Mouse (Mus musculus): ENCODE data around the gene Slk. TPM values are rescaled to one million over a fixed set of nuclear protein-coding genes. Genes with fewer than 3 reads are reported as not detected.

Slk gene
- 17.5 and 24.7 TPM in 2 replicates for polyA plus RNA-seq (2012)

- no peak for TF ChIP-seq GATA1 (IDR thresholded peaks at IDR 0.05; ENCODE audit: low read length)
Observed at GRCm38 (mm10) chr19:47579225-47579787, at the start of gene Slk. Gene Slk, plus strand, starts transcription at chr19:47579678.

DNA sequence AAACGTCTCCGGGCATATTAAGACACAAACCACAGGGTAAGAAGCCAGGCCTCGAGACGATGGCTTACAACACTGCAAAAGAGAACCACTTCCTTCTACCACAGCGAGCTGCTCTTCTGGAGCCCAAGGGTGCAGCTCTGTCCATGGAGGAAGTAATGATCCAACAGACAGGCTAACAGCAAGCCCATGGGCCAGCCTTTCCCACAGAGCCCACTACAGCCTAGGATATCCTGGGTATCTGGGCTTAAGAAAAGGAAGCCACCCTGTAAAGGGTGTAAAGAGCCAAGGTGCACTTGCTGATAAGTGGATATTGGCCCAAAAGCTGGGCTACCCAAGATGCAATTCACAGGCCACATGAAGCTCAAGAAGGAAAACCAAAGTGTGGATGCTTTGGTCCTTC, 48.2 kb upstream of the Slk start:
- TF ChIP-seq GATA1 (IDR thresholded peaks at IDR 0.05; ENCODE audit: low read length), result no peak

DNA sequence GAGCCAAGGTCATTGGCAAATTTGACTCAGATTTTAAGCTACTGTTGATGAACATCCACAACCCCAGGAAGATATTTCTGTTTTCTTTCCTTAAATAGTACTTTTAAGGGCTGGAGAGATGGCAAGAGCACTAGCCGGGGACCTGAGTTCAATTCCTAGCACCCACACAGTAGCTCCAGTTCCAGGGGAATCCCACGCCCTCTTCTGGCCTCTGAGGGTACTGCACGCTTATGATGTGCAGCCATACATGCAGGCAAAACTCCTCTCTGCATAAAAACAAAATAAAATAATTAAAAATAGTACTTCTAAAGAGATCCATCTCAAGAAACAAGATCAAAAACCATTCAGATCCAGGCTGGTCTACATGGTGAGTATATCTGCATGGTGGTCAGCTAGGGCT, 47.0 kb upstream of the Slk start:
- TF ChIP-seq GATA1 (IDR thresholded peaks at IDR 0.05; ENCODE audit: low read length), result no peak

DNA sequence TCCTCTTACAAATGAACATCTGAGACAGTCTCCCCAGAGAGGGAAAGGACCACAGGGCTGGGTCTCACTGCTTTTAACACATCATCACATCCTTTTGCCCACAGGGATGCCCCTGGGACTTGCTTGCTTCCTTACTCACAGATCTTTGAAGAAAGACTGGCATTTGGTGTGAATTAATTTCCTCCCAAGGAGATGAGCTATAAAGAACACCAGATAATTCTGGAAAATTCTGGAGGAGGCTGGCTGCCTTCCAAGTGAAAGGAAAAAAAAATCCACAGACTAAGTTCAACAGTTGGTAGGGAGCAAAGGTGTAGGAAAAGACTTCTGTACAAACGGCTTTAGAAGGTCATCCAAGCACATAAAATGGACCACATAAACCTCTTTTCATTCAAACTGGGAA, 45.3 kb upstream of the Slk start:
- no peak for TF ChIP-seq GATA1 (IDR thresholded peaks at IDR 0.05; ENCODE audit: low read length)

- no peak for TF ChIP-seq GATA1 (IDR thresholded peaks at IDR 0.05; ENCODE audit: low read length)
Observed at GRCm38 (mm10) chr19:47536521-47537299, 42.8 kb upstream of the Slk start.

DNA sequence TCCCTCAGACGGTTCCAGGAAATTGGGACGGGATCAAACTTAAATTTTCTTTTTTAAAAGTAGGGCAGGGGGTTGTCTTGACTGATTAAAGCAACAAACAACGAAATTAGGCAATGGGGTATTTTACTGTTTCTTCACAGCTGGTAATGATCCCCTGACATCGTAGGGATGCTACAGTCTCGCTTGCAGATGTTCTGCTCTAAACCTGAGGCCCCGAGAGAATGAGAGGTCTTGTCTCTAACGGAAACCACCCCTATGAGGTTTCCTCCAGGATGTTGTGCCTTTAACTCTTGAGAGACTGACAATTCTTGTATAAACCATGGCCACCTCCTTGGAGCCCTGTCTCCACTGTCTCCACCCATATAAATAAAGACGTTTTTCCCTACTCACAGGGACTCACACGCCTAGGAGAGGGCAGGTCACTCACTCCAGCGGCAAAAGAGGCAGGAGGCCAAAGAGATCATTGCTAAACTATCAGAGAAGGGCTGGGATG, 42.1 kb upstream of the Slk start, which contains the start of gene Stn1:
Gene Stn1, minus strand, starts transcription at position 208 of the 493 bp plus-strand sequence.
- TF ChIP-seq GATA1 (IDR thresholded peaks at IDR 0.05; ENCODE audit: low read length), result no peak

DNA sequence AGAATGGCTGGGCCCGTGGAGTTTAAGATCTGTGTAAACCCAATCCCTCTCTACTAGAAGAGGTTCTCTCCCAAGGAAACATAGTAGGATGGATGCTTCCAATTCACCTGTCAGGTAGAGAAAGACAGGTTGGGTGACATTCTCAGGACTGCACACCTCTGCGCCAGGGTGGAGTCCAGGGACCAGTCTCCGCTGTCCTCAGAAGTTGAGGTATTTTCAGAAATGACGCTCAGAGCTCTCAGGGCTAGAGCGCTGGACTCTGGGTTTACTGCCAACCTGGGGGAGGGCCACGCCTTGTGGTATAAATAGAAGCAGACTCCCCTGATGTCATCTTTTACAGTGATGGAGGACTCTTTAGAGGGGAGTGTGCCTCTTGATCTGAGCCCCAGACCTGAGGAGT, 41.6 kb upstream of the Slk start:
- no peak for TF ChIP-seq GATA1 (IDR thresholded peaks at IDR 0.05; ENCODE audit: low read length)

DNA sequence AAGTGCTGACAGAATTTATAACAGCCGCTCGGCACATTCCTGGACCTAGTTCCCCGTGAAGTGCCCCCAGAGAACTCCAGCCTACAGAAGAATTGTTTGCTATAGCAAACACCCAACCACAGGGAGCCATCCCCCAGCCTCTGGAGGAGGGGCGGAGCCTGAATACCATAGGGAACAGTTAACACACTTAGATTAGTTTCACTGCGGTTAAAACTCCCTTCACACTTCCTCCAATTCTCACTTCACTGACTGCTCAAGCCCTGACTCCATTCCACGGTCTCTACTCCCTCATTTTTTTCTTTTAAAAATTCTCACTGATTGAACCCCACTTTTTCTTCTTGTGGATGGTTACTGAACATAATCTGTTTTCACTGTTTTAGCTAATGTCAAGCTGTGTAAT, 40.7 kb upstream of the Slk start:
- TF ChIP-seq GATA1 (IDR thresholded peaks at IDR 0.05; ENCODE audit: low read length), result no peak

DNA sequence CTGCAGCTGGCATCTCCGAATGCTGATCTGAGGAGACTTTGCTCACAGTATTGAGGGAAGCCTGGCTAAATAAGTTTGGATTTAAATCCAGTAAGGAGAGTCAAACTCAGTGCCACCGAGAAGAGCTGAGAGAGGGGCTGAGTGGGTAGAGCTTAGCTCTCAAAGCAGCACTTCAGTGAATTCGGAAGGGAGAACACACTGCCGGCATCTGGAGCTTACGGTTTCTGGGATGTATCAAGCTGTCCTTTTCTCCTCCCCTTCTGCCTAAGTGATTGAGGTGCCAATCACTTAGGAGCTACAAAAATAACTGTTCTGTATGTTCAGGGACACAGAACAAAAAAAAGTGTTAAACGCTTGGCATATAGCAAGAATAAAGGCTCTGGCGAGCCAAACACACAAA, 37.0 kb upstream of the Slk start:
- no peak for TF ChIP-seq GATA1 (IDR thresholded peaks at IDR 0.05; ENCODE audit: low read length)

DNA sequence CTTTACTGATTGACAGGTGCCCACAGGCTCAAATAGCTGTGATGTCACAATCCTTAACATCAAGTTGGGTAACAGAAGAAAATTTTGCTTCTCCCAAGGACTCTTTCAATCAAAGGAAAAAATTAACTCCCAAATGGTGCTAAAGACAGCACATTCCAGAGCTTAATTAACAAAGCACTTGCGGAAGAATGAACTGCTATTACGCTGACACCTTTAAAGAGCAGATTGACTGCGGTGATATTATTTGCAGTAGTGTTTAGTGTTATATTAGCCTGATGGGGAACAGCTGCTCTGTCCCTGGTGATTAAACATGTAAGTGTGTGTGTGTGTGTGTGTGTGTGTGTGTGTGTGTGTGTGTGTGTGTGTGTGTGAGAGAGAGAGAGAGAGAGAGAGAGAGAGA, 34.4 kb upstream of the Slk start:
- TF ChIP-seq GATA1 (IDR thresholded peaks at IDR 0.05; ENCODE audit: low read length), result no peak

DNA sequence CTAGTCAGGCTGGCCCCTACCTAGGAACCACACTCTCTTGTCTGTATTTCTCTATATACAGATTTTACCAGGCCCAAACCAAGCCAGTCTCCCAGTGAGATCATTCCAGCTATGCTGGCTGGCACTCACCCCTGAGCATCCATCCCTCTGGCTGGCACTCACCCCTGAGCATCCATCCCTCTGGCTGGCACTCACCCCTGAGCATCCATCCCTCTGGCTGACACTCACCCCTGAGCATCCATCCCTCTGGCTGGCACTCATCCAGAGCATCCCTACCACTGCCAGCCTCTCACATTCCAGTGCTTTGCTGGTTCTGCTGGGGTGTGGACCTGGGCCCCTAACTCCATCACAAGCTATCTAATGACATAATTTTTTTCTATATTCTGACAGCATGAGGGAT, 34.0 kb upstream of the Slk start:
- TF ChIP-seq GATA1 (IDR thresholded peaks at IDR 0.05; ENCODE audit: low read length), result no peak

DNA sequence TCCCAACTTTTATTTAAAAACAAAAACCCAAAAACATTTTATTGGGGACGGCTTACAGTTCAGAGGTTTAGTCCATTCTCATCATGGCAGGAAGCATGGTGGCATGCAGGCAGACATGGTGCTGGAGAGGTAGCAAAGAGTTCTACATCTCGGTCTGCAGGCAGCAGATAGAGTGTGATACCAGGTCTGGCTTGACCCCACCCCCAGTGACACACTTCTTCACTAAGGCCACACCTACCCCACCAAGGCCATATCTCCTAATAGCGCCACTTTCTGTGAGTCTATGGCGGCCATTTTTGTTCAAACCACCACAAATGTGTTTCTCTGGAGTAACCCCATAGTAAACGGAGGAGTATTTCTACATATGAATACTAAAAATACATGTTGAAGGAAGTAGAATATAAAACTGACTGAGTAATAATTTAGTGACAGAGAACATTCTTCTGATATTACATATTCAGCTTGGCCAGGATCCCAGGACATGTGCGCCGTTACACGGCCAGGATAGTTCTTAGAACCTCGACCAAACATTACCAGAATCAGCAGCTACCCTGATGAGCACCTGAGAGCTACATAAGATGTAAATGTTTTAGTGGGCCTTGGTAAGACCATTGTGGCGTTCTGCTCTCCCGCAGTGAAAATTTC, 30.9 kb upstream of the Slk start:
- no peak for TF ChIP-seq GATA1 (IDR thresholded peaks at IDR 0.05; ENCODE audit: low read length)

- no peak for TF ChIP-seq GATA1 (IDR thresholded peaks at IDR 0.05; ENCODE audit: low read length)
Observed at GRCm38 (mm10) chr19:47549174-47549573, 30.3 kb upstream of the Slk start.

- TF ChIP-seq GATA1 (IDR thresholded peaks at IDR 0.05; ENCODE audit: low read length), result no peak
Observed at GRCm38 (mm10) chr19:47549584-47549983, 29.9 kb upstream of the Slk start.

DNA sequence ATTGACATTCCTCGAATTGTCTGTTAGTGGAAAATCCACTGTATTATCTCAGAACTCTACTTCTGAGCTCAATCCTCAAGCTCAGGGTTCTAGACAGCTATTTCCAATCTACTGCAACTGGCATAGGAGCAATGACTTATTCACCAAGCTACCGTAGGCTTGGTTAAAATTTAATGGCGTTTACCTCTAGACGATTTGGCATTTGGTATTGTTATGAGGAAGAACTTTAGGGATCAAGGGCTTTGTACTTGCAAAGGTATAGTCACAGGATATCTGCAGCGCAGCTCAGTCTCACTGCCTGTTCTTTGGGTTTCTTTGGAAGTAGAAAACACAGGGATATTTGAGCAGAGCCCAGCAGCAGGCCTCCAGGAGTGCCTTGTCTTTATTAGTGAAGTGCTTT, 20.3 kb upstream of the Slk start:
- no peak for TF ChIP-seq GATA1 (IDR thresholded peaks at IDR 0.05; ENCODE audit: low read length)

GRCm38 (mm10) chr19:47559751-47560512, 19.5 kb upstream of the Slk start:
- TF ChIP-seq GATA1 (IDR thresholded peaks at IDR 0.05; ENCODE audit: low read length), result no peak
